Mouse (Mus musculus) hindlimb bud, embryonic 11.5 days (tissue): Measurements from ENCODE around the gene Ano5.

Experiments
- DNase-seq: peaks from one replicate; pipeline ENCODE4 v3.0.0-alpha.2; 2012; ENCODE audit warnings: low read depth, low spot score; ENCODE audit errors: extremely low spot score

Ano5 gene

GRCm38 (mm10) chr7:51628349-51628748, 117.5 kb downstream of the Ano5 start:
- DNase-seq = no peak

- no peak for DNase-seq
Measured at GRCm38 (mm10) chr7:51629206-51629605, 118.4 kb downstream of the Ano5 start.

GRCm38 (mm10) chr7:51631171-51631570, 120.3 kb downstream of the Ano5 start:
- DNase-seq = no peak

GRCm38 (mm10) chr7:51632543-51633229, 121.9 kb downstream of the Ano5 start:
- no peak for DNase-seq

GRCm38 (mm10) chr7:51633230-51633844, 122.5 kb downstream of the Ano5 start:
- DNase-seq = no peak
